ENCODE assay signal across 13 mouse cellular contexts in the genomic region with DNA sequence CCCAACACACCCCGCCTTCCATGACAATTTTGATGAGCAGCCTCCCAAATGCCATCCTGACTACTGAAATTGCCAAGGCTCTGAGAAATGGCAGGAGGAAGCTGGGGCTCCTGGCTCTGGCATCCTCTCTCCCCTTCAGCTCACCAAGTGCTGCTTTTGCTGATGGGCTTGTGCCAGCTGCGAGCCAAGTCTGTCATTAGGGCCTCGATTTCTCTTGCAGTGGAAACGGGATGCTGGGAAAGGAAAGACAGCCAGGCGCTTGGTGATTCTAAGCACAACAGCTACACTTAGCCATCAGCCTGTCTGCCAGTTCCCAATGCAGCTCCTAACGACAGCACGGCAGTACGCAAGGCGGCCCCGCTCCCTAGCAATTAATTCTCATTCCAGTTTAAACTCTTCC. TPM values are rescaled to one million over a fixed set of nuclear protein-coding genes. Genes with fewer than 3 reads are reported as not detected.
A peak's percentile ranks its signal among the peaks of the same experiment; 100 is the strongest.
DNase-seq lines count a peak whose midpoint lies in the region.
"Had no signal": no experiment of that assay in that cellular context is flagged by ENCODE, and none has a peak within 500 bp of the region (broad histone marks: within the 10 kb centered on the region; RNA-seq: fewer than 3 reads in every experiment).

No protein-coding gene starts in this region.

- no peak overlapping the region for H3K27ac ChIP-seq in heart, embryonic 10.5 days
- H3K27ac ChIP-seq: limb, embryonic 15.5 days had no signal

- no peak overlapping the region for H3K4me3 ChIP-seq in heart, embryonic 10.5 days
- H3K4me3 ChIP-seq: limb, embryonic 15.5 days had no signal

- H3K27me3 ChIP-seq in heart, embryonic 10.5 days (ENCODE audit: insufficient read depth, poor library complexity, severe bottlenecking): peaks cover 28% of the 10 kb centered on the region; the same call in 1 of the 2 replicates

- no peaks in the 10 kb centered on the region for H3K36me3 ChIP-seq in heart, embryonic 10.5 days
- H3K36me3 ChIP-seq: limb, embryonic 15.5 days had no signal

- H3K9me3 ChIP-seq in heart, embryonic 10.5 days: no peaks in the 10 kb centered on the region
- H3K9me3 ChIP-seq: limb, embryonic 15.5 days had no signal

- 74% methylated on average over 10 of the region's 10 CpGs for WGBS in heart, embryonic 10.5 days

- peaks cover 15% of the 10 kb centered on the region for H3K4me1 ChIP-seq in heart, embryonic 10.5 days
- H3K4me1 ChIP-seq: limb, embryonic 15.5 days had no signal

- peak; percentile 15 to 33 for DNase-seq in left cerebral cortex, adult 18-20 months (ENCODE audit: low spot score in 2 of 2)
- DNase-seq in left cerebral cortex, adult 11 months (ENCODE audit: low spot score): no peak
- DNase-seq in frontal cortex, postnatal 10 days (ENCODE audit: low spot score in 2 of 2): peak; percentile 38 to 44
- peak; percentile 73 for DNase-seq in layer of hippocampus, adult 9-11 months
- DNase-seq in right cerebral cortex, postnatal 10 days (ENCODE audit: low spot score in 2 of 2): peak; percentile 81 to 88
- DNase-seq in heart, embryonic 10.5 days (ENCODE audit: low spot score): no peak
- DNase-seq in kidney, adult 9 months: no peak
- no peak for DNase-seq in embryo, embryonic 9.5 days (ENCODE audit: extremely low spot score)
- DNase-seq: cerebellum, postnatal 25 days; heart, adult 11 months; heart, postnatal 36 days; kidney, postnatal 14 days had no signal

RNA-seq across cellular contexts. Expression of a gene that starts 26.6 kb away (rescaled TPM):
- 10 to 100 TPM; 23.4 to 30.0 TPM for total RNA-seq in left cerebral cortex, adult 18-20 months (2021)
- polyA plus RNA-seq in heart, embryonic 10.5 days (2016; fragmentation: Nextera tagmentation; extraction: Ambion mirVana): 0.04 TPM in 2 replicates
- total RNA-seq: heart, postnatal 36 days had no signal

Comparison
In these comparisons a context has a peak if more than half of its experiments do, and no peak if none do; other contexts are left out.
1. DNase-seq: peak in left cerebral cortex, adult 18-20 months (2 of 2), frontal cortex, postnatal 10 days (2 of 2), layer of hippocampus, adult 9-11 months (single experiment) and right cerebral cortex, postnatal 10 days (2 of 2); none in left cerebral cortex, adult 11 months (single experiment), heart, embryonic 10.5 days (single experiment), kidney, adult 9 months (single experiment) and embryo, embryonic 9.5 days (single experiment).